Mouse (Mus musculus): ENCODE data around the gene Igf2r. TPM values are rescaled to one million over a fixed set of nuclear protein-coding genes. Genes with fewer than 3 reads are reported as not detected.
"Not testable (repeated sequence)": the region's sequence is repeated elsewhere in the genome, so short reads cannot be mapped to it uniquely, and the experiment has no call there.

The Igf2r gene
- polyA plus RNA-seq, 1 experiment from 2014 or later: 52.3 TPM

- DNase-seq (ENCODE audit: low spot score) (no peak), ATAC-seq (replicated peaks; ENCODE audit: low FRiP score, low TSS enrichment, low read depth) (no peak)
- no peak overlapping the region for H3K4me3 ChIP-seq (ENCODE audit: low read depth, low read length)
- peaks cover 13% of the 10 kb centered on the region for H3K36me3 ChIP-seq (ENCODE audit: control insufficient read depth, insufficient read depth, low read length)
- H3K9me3 ChIP-seq (ENCODE audit: control insufficient read depth, low read length): no peaks in the 10 kb centered on the region
- no peaks in the 10 kb centered on the region for H3K27me3 ChIP-seq (replicated peaks; ENCODE audit: control insufficient read depth, insufficient read depth, low read length)
- H3K27ac ChIP-seq (ENCODE audit: low read depth): no peak overlapping the region
- H3K9ac ChIP-seq (ENCODE audit: low read length): no peak overlapping the region
- H3K4me2 ChIP-seq (ENCODE audit: low read length): no peak overlapping the region
- H3K4me1 ChIP-seq (replicated peaks; ENCODE audit: control insufficient read depth, insufficient read depth, low read length): no peaks in the 10 kb centered on the region
These were observed 91.2 kb downstream of the Igf2r start for GRCm38 (mm10) chr17:12678261-12678660.

GRCm38 (mm10) chr17:12677139-12677538 is 92.3 kb downstream of the Igf2r start:
- DNase-seq (ENCODE audit: low spot score) (no peak), ATAC-seq (replicated peaks; ENCODE audit: low FRiP score, low TSS enrichment, low read depth) (no peak)
- no peak overlapping the region for H3K27ac ChIP-seq (ENCODE audit: low read depth)
- 0 out of 2 replicates have a peak, but pooled peaks cover 4% of the 10 kb centered on the region for H3K36me3 ChIP-seq (ENCODE audit: control insufficient read depth, insufficient read depth, low read length)
- H3K4me3 ChIP-seq (ENCODE audit: low read depth, low read length): no peak overlapping the region
- H3K27me3 ChIP-seq (replicated peaks; ENCODE audit: control insufficient read depth, insufficient read depth, low read length): no peaks in the 10 kb centered on the region
- H3K4me1 ChIP-seq (replicated peaks; ENCODE audit: control insufficient read depth, insufficient read depth, low read length): no peaks in the 10 kb centered on the region
- no peak overlapping the region for H3K9ac ChIP-seq (ENCODE audit: low read length)
- H3K4me2 ChIP-seq (ENCODE audit: low read length): no peak overlapping the region
- H3K9me3 ChIP-seq (ENCODE audit: control insufficient read depth, low read length): no peaks in the 10 kb centered on the region

- Histone ChIP-seq H3K9ac (ENCODE audit: low read length) (no peak within 1 kb of the TSS), H3K36me3 (ENCODE audit: control insufficient read depth, insufficient read depth, low read length) (0 out of 2 replicates have a peak, but pooled peaks cover under 1% of the 10 kb centered on the region), H3K27me3 (replicated peaks; ENCODE audit: control insufficient read depth, insufficient read depth, low read length) (no peaks in the 10 kb centered on the region), H3K9me3 (ENCODE audit: control insufficient read depth, low read length) (no peaks in the 10 kb centered on the region), H3K4me2 (ENCODE audit: low read length) (no peak within 1 kb of the TSS), H3K27ac (ENCODE audit: low read depth) (no peak within 1 kb of the TSS), H3K4me1 (replicated peaks; ENCODE audit: control insufficient read depth, insufficient read depth, low read length) (0 out of 2 replicates have a peak, but pooled peaks cover 2% of the 10 kb centered on the region), H3K4me3 (ENCODE audit: low read depth, low read length) (no peak within 1 kb of the TSS)
- ATAC-seq (replicated peaks; ENCODE audit: low FRiP score, low TSS enrichment, low read depth) (no peak), DNase-seq (ENCODE audit: low spot score) (no peak)
- 74% methylated on average over 7 of the region's 7 CpGs for WGBS
These were observed 93.8 kb downstream of the Igf2r start, which contains the start of gene Slc22a1 for GRCm38 (mm10) chr17:12675646-12676045. Gene Slc22a1, minus strand, starts transcription at chr17:12675829.

GRCm38 (mm10) chr17:12674980-12675379 is 94.5 kb downstream of the Igf2r start:
- not testable (repeated sequence) for H3K9ac ChIP-seq (ENCODE audit: low read length); H3K36me3 ChIP-seq (ENCODE audit: control insufficient read depth, insufficient read depth, low read length); H3K9me3 ChIP-seq (ENCODE audit: control insufficient read depth, low read length); ATAC-seq (replicated peaks; ENCODE audit: low FRiP score, low TSS enrichment, low read depth); H3K27ac ChIP-seq (ENCODE audit: low read depth); DNase-seq (ENCODE audit: low spot score); H3K27me3 ChIP-seq (replicated peaks; ENCODE audit: control insufficient read depth, insufficient read depth, low read length); H3K4me1 ChIP-seq (replicated peaks; ENCODE audit: control insufficient read depth, insufficient read depth, low read length); H3K4me2 ChIP-seq (ENCODE audit: low read length); H3K4me3 ChIP-seq (ENCODE audit: low read depth, low read length)
- 81% methylated on average over 7 of the region's 7 CpGs for WGBS

- Histone ChIP-seq H3K27ac (ENCODE audit: low read depth) (no peak overlapping the region), H3K4me1 (replicated peaks; ENCODE audit: control insufficient read depth, insufficient read depth, low read length) (peaks cover 14% of the 10 kb centered on the region), H3K9me3 (ENCODE audit: control insufficient read depth, low read length) (no peaks in the 10 kb centered on the region), H3K9ac (ENCODE audit: low read length) (no peak overlapping the region), H3K27me3 (replicated peaks; ENCODE audit: control insufficient read depth, insufficient read depth, low read length) (no peaks in the 10 kb centered on the region), H3K4me3 (ENCODE audit: low read depth, low read length) (no peak overlapping the region), H3K4me2 (ENCODE audit: low read length) (no peak overlapping the region), H3K36me3 (ENCODE audit: control insufficient read depth, insufficient read depth, low read length) (no peaks in the 10 kb centered on the region)
- ATAC-seq (replicated peaks; ENCODE audit: low FRiP score, low TSS enrichment, low read depth) (no peak), DNase-seq (ENCODE audit: low spot score) (no peak)
- 68% methylated on average over 3 of the region's 3 CpGs for WGBS
These were observed 95.6 kb downstream of the Igf2r start for GRCm38 (mm10) chr17:12673871-12674270.

- Histone ChIP-seq H3K9me3 (ENCODE audit: control insufficient read depth, low read length) (no peaks in the 10 kb centered on the region), H3K9ac (ENCODE audit: low read length) (no peak overlapping the region), H3K27me3 (replicated peaks; ENCODE audit: control insufficient read depth, insufficient read depth, low read length) (no peaks in the 10 kb centered on the region), H3K4me3 (ENCODE audit: low read depth, low read length) (no peak overlapping the region), H3K36me3 (ENCODE audit: control insufficient read depth, insufficient read depth, low read length) (no peaks in the 10 kb centered on the region), H3K4me1 (replicated peaks; ENCODE audit: control insufficient read depth, insufficient read depth, low read length) (peaks cover 19% of the 10 kb centered on the region), H3K4me2 (ENCODE audit: low read length) (no peak overlapping the region), H3K27ac (ENCODE audit: low read depth) (no peak overlapping the region)
- 79% methylated on average over 7 of the region's 7 CpGs for WGBS
- ATAC-seq (replicated peaks; ENCODE audit: low FRiP score, low TSS enrichment, low read depth) (no peak), DNase-seq (ENCODE audit: low spot score) (no peak)
These were observed 97.1 kb downstream of the Igf2r start for GRCm38 (mm10) chr17:12672285-12672790.

- no peak overlapping the region for H3K27ac ChIP-seq (ENCODE audit: low read depth)
- no peaks in the 10 kb centered on the region for H3K36me3 ChIP-seq (ENCODE audit: control insufficient read depth, insufficient read depth, low read length)
- no peaks in the 10 kb centered on the region for H3K27me3 ChIP-seq (replicated peaks; ENCODE audit: control insufficient read depth, insufficient read depth, low read length)
- H3K4me2 ChIP-seq (ENCODE audit: low read length): no peak overlapping the region
- H3K4me1 ChIP-seq (replicated peaks; ENCODE audit: control insufficient read depth, insufficient read depth, low read length): peaks cover 19% of the 10 kb centered on the region
- DNase-seq (ENCODE audit: low spot score) (no peak), ATAC-seq (replicated peaks; ENCODE audit: low FRiP score, low TSS enrichment, low read depth) (no peak)
- no peaks in the 10 kb centered on the region for H3K9me3 ChIP-seq (ENCODE audit: control insufficient read depth, low read length)
- H3K9ac ChIP-seq (ENCODE audit: low read length): no peak overlapping the region
- 77% methylated on average over 5 of the region's 5 CpGs for WGBS
- no peak overlapping the region for H3K4me3 ChIP-seq (ENCODE audit: low read depth, low read length)
These were observed 98.3 kb downstream of the Igf2r start for GRCm38 (mm10) chr17:12671029-12671605.

- Histone ChIP-seq H3K4me3 (ENCODE audit: low read depth, low read length) (no peak overlapping the region), H3K4me2 (ENCODE audit: low read length) (no peak overlapping the region), H3K27me3 (replicated peaks; ENCODE audit: control insufficient read depth, insufficient read depth, low read length) (no peaks in the 10 kb centered on the region), H3K9me3 (ENCODE audit: control insufficient read depth, low read length) (no peaks in the 10 kb centered on the region), H3K36me3 (ENCODE audit: control insufficient read depth, insufficient read depth, low read length) (no peaks in the 10 kb centered on the region), H3K4me1 (replicated peaks; ENCODE audit: control insufficient read depth, insufficient read depth, low read length) (peaks cover 19% of the 10 kb centered on the region), H3K27ac (ENCODE audit: low read depth) (peak overlapping the region; percentile 76), H3K9ac (ENCODE audit: low read length) (no peak overlapping the region)
- ATAC-seq (replicated peaks; ENCODE audit: low FRiP score, low TSS enrichment, low read depth) (no peak), DNase-seq (ENCODE audit: low spot score) (no peak)
These were observed 100.1 kb downstream of the Igf2r start for GRCm38 (mm10) chr17:12669363-12669679.
